Mouse (Mus musculus) testis, adult 2 months (tissue): ENCODE results near the gene Ncapg2.

Experiments used
- CTCF ChIP-seq: fragments of 200-500 bp; IDR thresholded peaks from 2 replicates; pipeline ENCODE4 v1.5.1; 2012; ENCODE audit warnings: low read depth, mild to moderate bottlenecking, inconsistent platforms, low read length, moderate library complexity; ENCODE audit not compliant: control insufficient read depth, insufficient read depth, insufficient replicate concordance
- POLR2A ChIP-seq: fragments of 200-500 bp; IDR thresholded peaks from 2 replicates; pipeline ENCODE4 v1.6.1; 2012; ENCODE audit warnings: low read depth, mild to moderate bottlenecking, inconsistent platforms, low read length, moderate library complexity; ENCODE audit not compliant: control insufficient read depth

- no peak for TF ChIP-seq CTCF
- TF ChIP-seq POLR2A = no peak
Measured at GRCm38 (mm10) chr12:116500652-116501051, 95.5 kb downstream of the Ncapg2 start.
